Mouse (Mus musculus): ENCODE measurements at regions not wholly inside any gene's neighbourhood (a gene's known extent, or its start where the extent isn't known, plus 50 kb on each side); places are given as distances from the start of the nearest gene placed in this dataset.

DNA sequence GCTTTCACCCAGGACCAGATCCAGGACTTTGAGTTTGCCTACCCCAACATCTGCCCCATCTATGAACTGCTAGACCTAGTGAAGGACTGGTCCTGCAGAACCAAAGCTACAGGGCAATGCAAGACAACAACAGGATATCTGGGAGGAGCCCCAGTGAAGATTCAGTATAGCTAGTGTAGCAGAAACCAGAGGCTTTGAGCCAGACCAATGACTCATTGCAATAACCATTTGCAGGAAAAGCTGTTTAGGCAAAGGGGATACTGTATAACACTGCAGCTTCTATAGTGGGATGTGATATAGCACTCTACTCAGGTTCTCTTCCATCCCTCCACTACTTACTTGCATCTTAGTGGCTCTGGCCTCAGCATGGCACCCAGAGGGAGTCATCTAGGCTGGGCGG, 123.8 kb upstream of the Egln3 start:
- Histone ChIP-seq H3K27ac (ENCODE audit: low read depth) (no peak overlapping the region), H3K4me2 (ENCODE audit: low read length) (no peak overlapping the region), H3K27me3 (replicated peaks; ENCODE audit: control insufficient read depth, insufficient read depth, low read length) (no peaks in the 10 kb centered on the region), H3K9me3 (ENCODE audit: control insufficient read depth, low read length) (no peaks in the 10 kb centered on the region), H3K4me3 (ENCODE audit: low read depth, low read length) (no peak overlapping the region), H3K36me3 (ENCODE audit: control insufficient read depth, insufficient read depth, low read length) (no peaks in the 10 kb centered on the region), H3K4me1 (replicated peaks; ENCODE audit: control insufficient read depth, insufficient read depth, low read length) (no peaks in the 10 kb centered on the region), H3K9ac (ENCODE audit: low read length) (no peak overlapping the region)
- ATAC-seq (replicated peaks; ENCODE audit: low FRiP score, low TSS enrichment, low read depth) (no peak), DNase-seq (ENCODE audit: low spot score) (no peak)
- WGBS: 64% methylated on average over 1 of the region's 1 CpGs

DNA sequence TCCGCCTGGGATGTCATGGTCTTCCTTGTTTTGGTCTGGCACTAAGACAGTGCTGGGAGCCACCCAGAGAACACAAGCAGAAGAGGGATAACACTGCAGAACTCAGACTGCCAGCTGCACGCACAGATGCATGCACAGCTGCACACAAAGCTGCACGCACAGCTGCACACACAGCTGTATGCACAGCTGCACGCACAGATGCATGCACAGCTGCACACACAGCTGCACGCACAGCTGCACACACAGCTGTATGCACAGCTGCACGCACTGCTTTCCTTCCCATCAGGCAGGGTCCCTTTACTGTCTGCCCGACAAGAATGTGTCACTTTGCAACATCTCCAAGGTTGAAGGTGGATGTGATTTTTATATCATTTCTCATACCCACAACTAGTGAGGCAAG, 122.9 kb upstream of the Egln3 start:
- H3K4me1 ChIP-seq (replicated peaks; ENCODE audit: control insufficient read depth, insufficient read depth, low read length): no peaks in the 10 kb centered on the region
- WGBS: 83% methylated on average over 7 of the region's 7 CpGs
- no peak overlapping the region for H3K4me3 ChIP-seq (ENCODE audit: low read depth, low read length)
- no peaks in the 10 kb centered on the region for H3K9me3 ChIP-seq (ENCODE audit: control insufficient read depth, low read length)
- ATAC-seq (replicated peaks; ENCODE audit: low FRiP score, low TSS enrichment, low read depth) (no peak), DNase-seq (ENCODE audit: low spot score) (no peak)
- H3K4me2 ChIP-seq (ENCODE audit: low read length): no peak overlapping the region
- no peak overlapping the region for H3K9ac ChIP-seq (ENCODE audit: low read length)
- H3K27me3 ChIP-seq (replicated peaks; ENCODE audit: control insufficient read depth, insufficient read depth, low read length): no peaks in the 10 kb centered on the region
- H3K27ac ChIP-seq (ENCODE audit: low read depth): no peak overlapping the region
- H3K36me3 ChIP-seq (ENCODE audit: control insufficient read depth, insufficient read depth, low read length): no peaks in the 10 kb centered on the region

DNA sequence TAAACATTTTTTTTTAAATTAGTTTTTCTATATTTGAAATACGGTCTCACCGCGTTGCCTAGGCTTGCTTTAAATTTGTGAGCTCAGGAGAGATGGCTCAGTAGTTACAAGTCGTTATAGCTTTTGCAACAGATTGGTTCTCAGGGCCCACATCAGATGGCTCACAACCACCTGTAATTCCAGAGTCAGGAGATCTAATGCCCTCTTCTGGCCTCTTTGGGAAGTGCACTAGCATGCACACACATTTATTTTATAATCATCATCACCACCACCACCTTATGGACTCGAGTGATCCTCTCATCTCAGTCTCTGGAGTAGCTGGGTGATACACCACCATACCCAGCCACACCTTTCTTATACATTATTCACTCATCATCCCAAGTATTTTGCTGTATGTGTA, 116.9 kb upstream of the Egln3 start:
- peak; percentile 36 for DNase-seq (ENCODE audit: low spot score)
- Histone ChIP-seq H3K9me3 (ENCODE audit: control insufficient read depth, low read length) (no peaks in the 10 kb centered on the region), H3K4me2 (ENCODE audit: low read length) (no peak overlapping the region), H3K4me1 (replicated peaks; ENCODE audit: control insufficient read depth, insufficient read depth, low read length) (peaks cover 2% of the 10 kb centered on the region; the same call in 1 of the 2 replicates), H3K36me3 (ENCODE audit: control insufficient read depth, insufficient read depth, low read length) (no peaks in the 10 kb centered on the region), H3K9ac (ENCODE audit: low read length) (no peak overlapping the region), H3K27ac (ENCODE audit: low read depth) (no peak overlapping the region), H3K4me3 (ENCODE audit: low read depth, low read length) (no peak overlapping the region), H3K27me3 (replicated peaks; ENCODE audit: control insufficient read depth, insufficient read depth, low read length) (no peaks in the 10 kb centered on the region)
- no peak for ATAC-seq (replicated peaks; ENCODE audit: low FRiP score, low TSS enrichment, low read depth)
- WGBS: 92% methylated on average over 5 of the region's 5 CpGs

DNA sequence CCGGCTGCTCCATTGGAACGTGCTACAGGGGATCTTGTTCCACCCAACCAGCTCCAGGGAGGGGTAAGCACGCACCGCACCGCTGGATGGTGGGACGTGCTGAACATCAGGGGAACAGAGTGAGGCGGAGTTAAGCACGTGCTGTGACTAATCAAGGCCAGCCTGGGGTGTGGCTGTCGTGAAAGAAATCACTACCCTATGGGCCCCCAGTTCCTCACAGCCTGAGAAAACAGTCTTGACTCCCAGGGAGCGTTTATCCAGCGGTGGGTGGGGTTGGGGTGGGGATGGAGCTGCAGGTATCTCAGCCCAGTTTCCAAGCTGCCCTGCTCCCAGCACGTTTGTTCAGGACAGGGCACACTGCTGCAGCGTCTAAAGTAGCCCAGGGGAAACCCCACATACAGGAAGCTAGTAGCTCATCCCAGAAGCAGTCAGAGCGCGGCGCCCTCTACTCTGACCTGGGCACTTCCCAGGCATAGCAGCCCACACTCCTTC, 113.4 kb upstream of the Egln3 start:
- H3K4me1 ChIP-seq (replicated peaks; ENCODE audit: control insufficient read depth, insufficient read depth, low read length): peaks cover 9% of the 10 kb centered on the region; the same call in 1 of the 2 replicates
- 5% methylated on average over 16 of the region's 16 CpGs for WGBS
- peak overlapping the region; percentile 64; the same call in 1 of the 2 replicates for H3K27ac ChIP-seq (ENCODE audit: low read depth)
- peak; percentile 83 for ATAC-seq (replicated peaks; ENCODE audit: low FRiP score, low TSS enrichment, low read depth)
- DNase-seq (ENCODE audit: low spot score): peak; percentile 83
- no peak overlapping the region for H3K9ac ChIP-seq (ENCODE audit: low read length)
- H3K27me3 ChIP-seq (replicated peaks; ENCODE audit: control insufficient read depth, insufficient read depth, low read length): no peaks in the 10 kb centered on the region
- no peaks in the 10 kb centered on the region for H3K36me3 ChIP-seq (ENCODE audit: control insufficient read depth, insufficient read depth, low read length)
- 0 out of 2 replicates have a peak overlapping the region, but pooled peaks have one; percentile 13 for H3K4me3 ChIP-seq (ENCODE audit: low read depth, low read length)
- H3K4me2 ChIP-seq (ENCODE audit: low read length): peak overlapping the region; percentile 39
- H3K9me3 ChIP-seq (ENCODE audit: control insufficient read depth, low read length): no peaks in the 10 kb centered on the region

DNA sequence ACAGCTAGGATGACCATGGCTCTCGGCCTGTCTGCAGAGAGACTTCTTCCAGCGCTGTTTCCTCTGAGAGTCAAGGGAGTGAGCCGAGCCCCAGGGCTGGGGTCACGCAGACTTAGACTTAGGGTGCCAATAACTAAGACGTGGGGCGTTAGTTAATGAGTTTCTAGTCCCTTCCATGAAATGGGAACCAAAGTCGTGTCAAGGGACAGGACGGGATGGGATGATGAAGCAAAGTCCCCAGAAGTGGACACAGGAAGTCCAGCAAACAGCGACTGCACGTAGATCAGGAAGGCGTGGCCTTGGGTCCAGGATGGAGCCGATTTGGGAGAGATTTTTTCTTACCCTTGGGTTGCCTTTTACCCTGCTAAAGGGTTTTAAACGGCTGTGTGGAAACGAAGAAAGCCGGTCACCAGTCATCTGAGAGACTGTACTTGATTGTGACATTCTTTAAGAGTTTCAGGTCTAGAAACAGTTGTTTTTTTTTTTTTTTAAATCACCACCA, 112.5 kb upstream of the Egln3 start:
- DNase-seq (ENCODE audit: low spot score) (peak; percentile 52), ATAC-seq (replicated peaks; ENCODE audit: low FRiP score, low TSS enrichment, low read depth) (no peak)
- peak overlapping the region; percentile 29; the same call in 1 of the 2 replicates for H3K27ac ChIP-seq (ENCODE audit: low read depth)
- H3K4me3 ChIP-seq (ENCODE audit: low read depth, low read length): no peak overlapping the region
- H3K9ac ChIP-seq (ENCODE audit: low read length): no peak overlapping the region
- H3K9me3 ChIP-seq (ENCODE audit: control insufficient read depth, low read length): no peaks in the 10 kb centered on the region
- H3K36me3 ChIP-seq (ENCODE audit: control insufficient read depth, insufficient read depth, low read length): no peaks in the 10 kb centered on the region
- no peaks in the 10 kb centered on the region for H3K27me3 ChIP-seq (replicated peaks; ENCODE audit: control insufficient read depth, insufficient read depth, low read length)
- 61% methylated on average over 15 of the region's 15 CpGs for WGBS
- H3K4me2 ChIP-seq (ENCODE audit: low read length): peak overlapping the region; percentile 39
- peaks cover 9% of the 10 kb centered on the region; the same call in 1 of the 2 replicates for H3K4me1 ChIP-seq (replicated peaks; ENCODE audit: control insufficient read depth, insufficient read depth, low read length)

DNA sequence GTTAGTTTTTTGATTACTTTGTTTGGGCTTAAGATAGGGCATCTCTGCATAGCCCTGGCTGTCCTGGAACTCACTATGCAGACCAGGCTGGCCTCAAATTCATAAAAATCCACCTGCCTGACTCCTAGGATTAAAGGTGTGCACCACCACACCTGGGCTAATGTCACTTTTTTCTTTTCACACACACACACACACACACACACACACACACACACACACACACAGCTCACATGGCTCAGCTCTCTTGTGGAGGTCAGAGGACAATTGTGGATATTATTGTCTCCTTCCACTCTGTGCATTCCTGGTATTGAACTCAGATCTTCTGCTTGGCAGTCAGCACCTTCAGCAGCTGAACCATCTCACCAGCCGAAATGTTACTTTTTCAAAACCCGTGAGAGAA, 110.5 kb upstream of the Egln3 start:
- peaks cover 9% of the 10 kb centered on the region; the same call in 1 of the 2 replicates for H3K4me1 ChIP-seq (replicated peaks; ENCODE audit: control insufficient read depth, insufficient read depth, low read length)
- H3K36me3 ChIP-seq (ENCODE audit: control insufficient read depth, insufficient read depth, low read length): no peaks in the 10 kb centered on the region
- H3K4me2 ChIP-seq (ENCODE audit: low read length): no peak overlapping the region
- 70% methylated on average over 2 of the region's 2 CpGs for WGBS
- DNase-seq (ENCODE audit: low spot score): peak; percentile 25
- H3K27ac ChIP-seq (ENCODE audit: low read depth): no peak overlapping the region
- H3K9me3 ChIP-seq (ENCODE audit: control insufficient read depth, low read length): no peaks in the 10 kb centered on the region
- no peak overlapping the region for H3K9ac ChIP-seq (ENCODE audit: low read length)
- H3K4me3 ChIP-seq (ENCODE audit: low read depth, low read length): no peak overlapping the region
- ATAC-seq (replicated peaks; ENCODE audit: low FRiP score, low TSS enrichment, low read depth): no peak
- no peaks in the 10 kb centered on the region for H3K27me3 ChIP-seq (replicated peaks; ENCODE audit: control insufficient read depth, insufficient read depth, low read length)

DNA sequence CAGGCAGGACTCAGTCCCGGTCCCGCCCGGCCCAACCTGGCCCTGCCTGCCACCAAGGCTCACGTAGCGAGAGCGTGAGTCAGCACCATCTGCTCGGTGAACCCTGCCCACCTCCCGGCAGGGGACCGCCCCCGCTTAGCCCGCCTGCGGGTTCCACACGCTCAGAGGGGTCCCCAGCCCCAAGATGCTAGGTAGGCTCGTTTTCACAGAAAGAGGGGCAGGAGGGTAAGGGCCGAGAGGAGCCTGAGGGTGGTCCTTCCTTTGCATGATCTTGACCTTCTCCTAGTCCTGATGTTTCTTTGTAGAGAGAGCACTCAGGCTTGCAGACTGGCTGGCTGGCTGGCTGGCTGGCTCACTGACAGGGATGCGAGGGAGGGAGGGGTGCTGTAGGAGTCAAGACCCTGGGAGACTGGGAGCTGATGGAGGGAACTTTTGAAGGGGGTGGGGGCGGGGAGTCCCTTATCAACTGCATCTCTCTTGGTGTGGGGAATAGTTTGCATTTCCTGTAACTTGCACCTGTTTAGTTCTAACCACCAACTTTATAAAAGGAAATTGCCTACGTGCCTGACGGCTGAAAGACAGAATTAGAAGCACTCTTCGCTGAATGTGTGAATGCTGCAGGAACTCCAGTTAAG, 109.7 kb upstream of the Egln3 start:
- Histone ChIP-seq H3K27me3 (replicated peaks; ENCODE audit: control insufficient read depth, insufficient read depth, low read length) (no peaks in the 10 kb centered on the region), H3K27ac (ENCODE audit: low read depth) (peak overlapping the region; percentile 62), H3K9me3 (ENCODE audit: control insufficient read depth, low read length) (no peaks in the 10 kb centered on the region), H3K4me1 (replicated peaks; ENCODE audit: control insufficient read depth, insufficient read depth, low read length) (peaks cover 9% of the 10 kb centered on the region; the same call in 1 of the 2 replicates), H3K36me3 (ENCODE audit: control insufficient read depth, insufficient read depth, low read length) (no peaks in the 10 kb centered on the region), H3K9ac (ENCODE audit: low read length) (peak overlapping the region; percentile 14; the same call in 1 of the 2 replicates), H3K4me3 (ENCODE audit: low read depth, low read length) (peak overlapping the region; percentile 13), H3K4me2 (ENCODE audit: low read length) (peak overlapping the region; percentile 53)
- peak; percentile 83 for ATAC-seq (replicated peaks; ENCODE audit: low FRiP score, low TSS enrichment, low read depth)
- WGBS: 3% methylated on average over 20 of the region's 20 CpGs
- no peak for DNase-seq (ENCODE audit: low spot score)

DNA sequence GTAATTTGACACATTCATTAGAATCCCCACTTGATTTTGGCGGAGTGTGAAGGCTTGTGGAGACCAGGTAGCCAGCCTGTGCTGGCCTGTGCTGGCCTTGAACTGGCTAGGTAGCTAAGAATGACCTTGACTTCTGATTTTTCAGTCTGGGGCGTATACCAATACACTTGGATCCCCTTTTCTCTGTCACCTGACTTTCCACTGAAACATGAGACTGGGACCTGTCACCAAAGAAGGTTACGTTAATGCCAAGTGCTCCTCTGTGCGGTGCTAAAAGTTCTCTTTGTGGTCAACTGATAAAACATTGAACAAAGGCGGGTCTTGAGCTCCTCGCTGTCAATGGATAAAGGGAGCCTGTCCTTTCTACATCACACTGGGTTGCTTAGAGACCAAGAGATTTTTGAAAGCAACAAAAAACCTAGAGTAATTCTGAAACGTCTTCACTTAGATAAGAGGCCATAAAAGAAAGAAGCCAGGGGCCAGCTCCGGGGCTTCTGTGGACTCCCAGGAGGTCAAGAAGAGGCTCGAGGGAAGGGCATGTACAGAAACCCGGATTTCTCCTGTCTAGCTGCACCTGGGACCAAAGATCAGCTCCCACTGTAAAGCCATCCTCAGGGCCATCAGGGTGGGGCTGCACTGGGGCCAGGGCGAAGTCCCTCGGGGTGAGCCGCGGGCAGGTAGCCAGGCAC, 109.0 kb upstream of the Egln3 start:
- Histone ChIP-seq H3K27me3 (replicated peaks; ENCODE audit: control insufficient read depth, insufficient read depth, low read length) (no peaks in the 10 kb centered on the region), H3K4me1 (replicated peaks; ENCODE audit: control insufficient read depth, insufficient read depth, low read length) (peaks cover 9% of the 10 kb centered on the region; the same call in 1 of the 2 replicates), H3K4me3 (ENCODE audit: low read depth, low read length) (peak overlapping the region; percentile 13), H3K9me3 (ENCODE audit: control insufficient read depth, low read length) (no peaks in the 10 kb centered on the region), H3K9ac (ENCODE audit: low read length) (peak overlapping the region; percentile 14; the same call in 1 of the 2 replicates), H3K36me3 (ENCODE audit: control insufficient read depth, insufficient read depth, low read length) (no peaks in the 10 kb centered on the region), H3K4me2 (ENCODE audit: low read length) (peak overlapping the region; percentile 53), H3K27ac (ENCODE audit: low read depth) (peak overlapping the region; percentile 62; the same call in 1 of the 2 replicates)
- ATAC-seq (replicated peaks; ENCODE audit: low FRiP score, low TSS enrichment, low read depth) (peak; percentile 37; the same call in 1 of the 2 replicates), DNase-seq (ENCODE audit: low spot score) (peak; percentile 86)
- 24% methylated on average over 14 of the region's 14 CpGs for WGBS
